Mouse (Mus musculus): ENCODE results near the gene Rad51.

Rad51 gene

GRCm38 (mm10) chr2:119163999-119164398, 51.4 kb downstream of the Rad51 start:
- no peak for DNase-seq (ENCODE audit: low spot score in 2 of 2)

- no peak for DNase-seq (ENCODE audit: low spot score in 2 of 2)
Measured at GRCm38 (mm10) chr2:119165401-119165800, 52.8 kb downstream of the Rad51 start.

GRCm38 (mm10) chr2:119166901-119167865, 54.6 kb downstream of the Rad51 start, which contains the start of gene Gchfr:
Gene Gchfr (plus strand): TSS chr2:119167773.
- peak; percentile 24 to 27 for DNase-seq (ENCODE audit: low spot score in 2 of 2)

- no peak for DNase-seq (ENCODE audit: low spot score in 2 of 2)
Measured at GRCm38 (mm10) chr2:119167866-119168256, 55.3 kb downstream of the Rad51 start.

GRCm38 (mm10) chr2:119170282-119170681, 57.7 kb downstream of the Rad51 start:
- no peak for DNase-seq (ENCODE audit: low spot score in 2 of 2)

- no peak for DNase-seq (ENCODE audit: low spot score in 2 of 2)
Measured at GRCm38 (mm10) chr2:119171574-119171973, 59.0 kb downstream of the Rad51 start.

- no peak for DNase-seq (ENCODE audit: low spot score in 2 of 2)
Measured at GRCm38 (mm10) chr2:119172446-119172845, 59.9 kb downstream of the Rad51 start.

GRCm38 (mm10) chr2:119172862-119173576, 60.4 kb downstream of the Rad51 start:
- no peak for DNase-seq (ENCODE audit: low spot score in 2 of 2)

GRCm38 (mm10) chr2:119173991-119174651, 61.5 kb downstream of the Rad51 start, which contains the start of gene Gm14137:
Gene Gm14137 (plus strand): TSS chr2:119174509.
- DNase-seq (ENCODE audit: low spot score in 2 of 2) = peak in 1 of 2 experiments; percentile 48

- no peak for DNase-seq (ENCODE audit: low spot score in 2 of 2)
Measured at GRCm38 (mm10) chr2:119174866-119175265, 62.3 kb downstream of the Rad51 start.

- DNase-seq (ENCODE audit: low spot score in 2 of 2) = no peak
Measured at GRCm38 (mm10) chr2:119175614-119176013, 63.0 kb downstream of the Rad51 start.

GRCm38 (mm10) chr2:119176761-119177160, 64.2 kb downstream of the Rad51 start:
- no peak for DNase-seq (ENCODE audit: low spot score in 2 of 2)

- DNase-seq (ENCODE audit: low spot score in 2 of 2) = no peak
Measured at GRCm38 (mm10) chr2:119177384-119177939, 64.9 kb downstream of the Rad51 start.

GRCm38 (mm10) chr2:119182914-119183313, 70.3 kb downstream of the Rad51 start:
- DNase-seq (ENCODE audit: low spot score in 2 of 2) = no peak

GRCm38 (mm10) chr2:119189029-119189710, 76.6 kb downstream of the Rad51 start:
- DNase-seq (ENCODE audit: low spot score in 2 of 2) = peak; percentile 66 to 85

- DNase-seq (ENCODE audit: low spot score in 2 of 2) = no peak
Measured at GRCm38 (mm10) chr2:119190969-119191368, 78.4 kb downstream of the Rad51 start.

- no peak for DNase-seq (ENCODE audit: low spot score in 2 of 2)
Measured at GRCm38 (mm10) chr2:119194140-119194539, 81.5 kb downstream of the Rad51 start.

GRCm38 (mm10) chr2:119196316-119197108, 83.9 kb downstream of the Rad51 start:
- no peak for DNase-seq (ENCODE audit: low spot score in 2 of 2)
